Mouse (Mus musculus) heart, postnatal 14 days (tissue): ENCODE measurements around the gene Tmc5. TPM values are rescaled to one million over a fixed set of nuclear protein-coding genes. Genes with fewer than 3 reads are reported as not detected.

Experiments used
- total RNA-seq, 2 experiments: library from RNA; stranded (reverse); gene quantifications; 2 replicates each; pipeline ENCODE4 v1.2.3; 2021

Tmc5 gene
- total RNA-seq, 2 experiments from 2014 or later: 0.80 to 0.81 TPM

Other genes with a start within 250 kb of the Tmc5 start
- 1 to 10 TPM; 2.1 to 2.9 TPM for gene Syt17, start 149.1 kb upstream of the Tmc5 start, total RNA-seq
- 10 to 100 TPM; 36.5 to 37.6 TPM for gene Itpripl2, start 105.3 kb upstream of the Tmc5 start, total RNA-seq
- gene Coq7, start 63.9 kb upstream of the Tmc5 start, total RNA-seq: 100 to 1,000 TPM in 1 of 2 experiments, 10 to 100 TPM in 1; 91.9 to 101 TPM
- 1 to 10 TPM; 8.6 to 9.6 TPM for gene Tmc7, start 12.6 kb upstream of the Tmc5 start, total RNA-seq
- gene Gde1, start 108.5 kb downstream of the Tmc5 start, total RNA-seq: 10 to 100 TPM; 25.9 to 28.2 TPM
- gene Ccp110, start 115.3 kb downstream of the Tmc5 start, total RNA-seq: 1 to 10 TPM; 3.2 to 3.4 TPM
- gene Vps35l, start 142.9 kb downstream of the Tmc5 start, total RNA-seq: 10 to 100 TPM; 28.2 TPM